Mouse (Mus musculus) ovary, postnatal 36 days (tissue): Measurements from ENCODE around the gene Hpse2.
"Not testable (repeated sequence)": the region's sequence is repeated elsewhere in the genome, so short reads cannot be mapped to it uniquely, and the experiment has no call there.

ENCODE experiments used
- DNase-seq: peaks from one replicate; pipeline ENCODE4 v3.0.0; 2022; ENCODE audit warnings: low spot score, mixed read lengths

Hpse2 gene

GRCm38 (mm10) chr19:42850444-42850843, 537.7 kb downstream of the Hpse2 start:
- DNase-seq = no peak

GRCm38 (mm10) chr19:42839621-42840294, 548.4 kb downstream of the Hpse2 start:
- no peak for DNase-seq

GRCm38 (mm10) chr19:42839118-42839517, 549.0 kb downstream of the Hpse2 start:
- DNase-seq = no peak

- no peak for DNase-seq
These were observed 549.9 kb downstream of the Hpse2 start for GRCm38 (mm10) chr19:42838271-42838670.

- DNase-seq = no peak
These were observed 550.6 kb downstream of the Hpse2 start for GRCm38 (mm10) chr19:42837591-42837990.

GRCm38 (mm10) chr19:42833126-42833525, 555.0 kb downstream of the Hpse2 start:
- DNase-seq = no peak

- DNase-seq = no peak
These were observed 555.9 kb downstream of the Hpse2 start for GRCm38 (mm10) chr19:42832251-42832650.

- no peak for DNase-seq
These were observed 559.0 kb downstream of the Hpse2 start for GRCm38 (mm10) chr19:42829196-42829595.

GRCm38 (mm10) chr19:42827843-42828242, 560.3 kb downstream of the Hpse2 start:
- no peak for DNase-seq

GRCm38 (mm10) chr19:42820109-42820508, 568.0 kb downstream of the Hpse2 start:
- no peak for DNase-seq

GRCm38 (mm10) chr19:42817761-42818160, 570.4 kb downstream of the Hpse2 start:
- DNase-seq = no peak

GRCm38 (mm10) chr19:42816261-42816660, 571.9 kb downstream of the Hpse2 start:
- no peak for DNase-seq

GRCm38 (mm10) chr19:42810140-42810539, 578.0 kb downstream of the Hpse2 start:
- DNase-seq = no peak

- no peak for DNase-seq
These were observed 578.7 kb downstream of the Hpse2 start for GRCm38 (mm10) chr19:42809491-42809890.

GRCm38 (mm10) chr19:42797866-42798265, 590.3 kb downstream of the Hpse2 start:
- DNase-seq = no peak

- no peak for DNase-seq
These were observed 592.4 kb downstream of the Hpse2 start for GRCm38 (mm10) chr19:42795801-42796200.

- DNase-seq = peak; percentile 83
These were observed 593.1 kb downstream of the Hpse2 start for GRCm38 (mm10) chr19:42794914-42795613.

GRCm38 (mm10) chr19:42788311-42788710, 599.8 kb downstream of the Hpse2 start:
- DNase-seq = no peak

GRCm38 (mm10) chr19:42785562-42786220, 602.5 kb downstream of the Hpse2 start:
- DNase-seq = no peak

GRCm38 (mm10) chr19:42785129-42785528, 603.0 kb downstream of the Hpse2 start:
- no peak for DNase-seq

- DNase-seq = not testable (repeated sequence)
These were observed 608.0 kb downstream of the Hpse2 start for GRCm38 (mm10) chr19:42780156-42780538.

GRCm38 (mm10) chr19:42779531-42780155, 608.5 kb downstream of the Hpse2 start, which contains the start of gene Hps1:
Gene Hps1, minus strand, starts transcription at chr19:42779978.
- DNase-seq = peak; percentile 87

- no peak for DNase-seq
These were observed 610.4 kb downstream of the Hpse2 start for GRCm38 (mm10) chr19:42777801-42778200.
